Mouse (Mus musculus) macrophage (primary cell): ENCODE measurements around the gene Etv2. TPM values are rescaled to one million over a fixed set of nuclear protein-coding genes. Genes with fewer than 3 reads are reported as not detected.
A peak's percentile ranks its signal among the peaks of the same experiment; 100 is the strongest.

ENCODE experiments used
- H3K27ac ChIP-seq: fragments of 350-480 bp; formaldehyde crosslinking; 2 replicates; pipeline ENCODE4 v1.9.0; 2021
- H3K36me3 ChIP-seq: fragments of 350-480 bp; formaldehyde crosslinking; 2 replicates; pipeline ENCODE4 v1.9.0; 2021; ENCODE audit errors: inconsistent target
- H3K4me3 ChIP-seq: fragments of 350-480 bp; formaldehyde crosslinking; 2 replicates; pipeline ENCODE4 v1.9.0; 2021; ENCODE audit errors: inconsistent target
- H3K79me2 ChIP-seq: fragments of 350-480 bp; formaldehyde crosslinking; 2 replicates; pipeline ENCODE4 v1.9.0; 2021; ENCODE audit errors: inconsistent target
- WGBS: methylation state at CpG from one replicate; pipeline ENCODE4 v1.1.7; 2026; ENCODE audit warnings: inconsistent platforms; ENCODE audit not compliant: missing documents; 5-methylcytosine and 5-hydroxymethylcytosine counted together
- polyA plus RNA-seq: library from polyadenylated mRNA; stranded (reverse); fragments of 250-400 nt; gene quantifications from 3 replicates; pipeline ENCODE4 v1.2.4, GENCODE M21; 2018; ENCODE audit warnings: inconsistent platforms

Gene Etv2
- polyA plus RNA-seq, 1 experiment from 2014 or later, result not detected

DNA sequence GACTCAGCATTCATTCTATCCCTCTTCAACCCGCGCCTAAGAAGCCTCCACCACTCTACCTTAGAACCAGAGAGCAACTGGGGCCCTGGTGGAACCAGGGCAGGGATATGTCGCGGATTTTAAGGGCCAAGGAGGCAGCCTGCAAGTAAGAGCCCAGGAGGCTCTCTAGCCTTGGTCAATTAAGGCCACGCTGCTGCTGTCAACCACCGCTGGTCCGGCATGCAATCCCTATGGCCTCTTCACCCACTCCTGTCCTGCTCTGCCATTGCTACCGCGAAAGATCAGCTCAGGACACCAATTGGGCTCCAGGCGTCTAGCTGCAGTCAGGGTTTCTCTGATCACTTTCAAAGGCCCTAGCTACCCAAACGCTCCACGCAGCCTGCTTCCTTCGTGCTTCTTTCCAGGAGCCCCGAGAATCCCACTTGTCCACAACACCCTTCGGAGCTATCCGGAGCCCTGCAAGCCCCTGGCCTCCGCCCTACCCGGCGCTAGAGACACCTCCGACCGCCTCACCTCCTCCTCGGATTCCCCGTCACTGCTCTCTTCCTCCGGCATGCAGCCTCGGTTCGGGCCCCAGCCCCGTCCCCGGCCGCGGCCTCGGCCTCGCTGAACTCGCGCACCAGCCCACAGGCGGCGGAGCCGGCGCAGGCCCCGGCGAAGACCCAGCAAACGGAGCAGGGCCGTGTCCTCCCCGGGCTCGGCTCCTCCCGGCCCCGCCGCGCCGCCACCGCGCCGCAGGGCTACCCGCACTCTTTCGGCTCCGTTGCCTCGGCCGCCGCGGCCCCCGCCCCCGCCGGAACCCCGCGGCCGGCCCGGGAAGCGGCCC, 47.6 kb downstream of the Etv2 start:
- H3K36me3 ChIP-seq, result peaks cover 30% of the 10 kb centered on the region

DNA sequence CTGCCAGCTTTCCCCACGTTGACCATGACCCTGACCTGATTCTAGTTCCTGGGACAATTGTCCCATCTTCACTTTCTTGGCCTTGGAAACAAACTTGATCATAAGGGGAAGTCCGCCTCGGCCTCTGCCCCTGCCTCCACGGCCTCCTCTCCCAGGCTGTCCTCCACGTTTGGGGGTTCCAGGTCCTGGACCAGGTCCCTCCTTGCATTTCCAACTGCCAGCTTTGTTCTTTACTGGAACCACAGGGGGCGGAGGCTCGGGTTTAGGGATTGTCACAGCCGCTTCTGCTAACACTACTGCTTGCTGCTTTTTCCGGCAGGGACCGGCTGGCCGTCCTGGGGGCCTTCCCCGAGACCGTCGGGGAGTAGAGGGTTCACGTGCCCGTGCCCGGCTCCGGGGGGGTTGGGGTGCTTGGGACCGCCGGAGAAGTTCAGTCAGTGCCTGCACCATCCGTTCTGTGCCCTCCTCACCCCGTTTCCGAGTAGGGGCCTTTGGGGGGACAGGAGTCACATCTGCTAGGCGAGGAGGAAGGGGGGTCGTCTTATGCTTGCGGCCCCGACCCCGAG, 49.1 kb downstream of the Etv2 start:
- peaks cover 34% of the 10 kb centered on the region for H3K36me3 ChIP-seq
- H3K27ac ChIP-seq, result no peak overlapping the region
- H3K4me3 ChIP-seq, result no peak overlapping the region
- H3K79me2 ChIP-seq, result peaks cover 35% of the 10 kb centered on the region
- 92% methylated on average over 24 of the region's 28 CpGs for WGBS

More for the DNA sequence above, 47.6 kb downstream of the Etv2 start:
- H3K4me3 ChIP-seq, result peak overlapping the region; percentile 94
- H3K27ac ChIP-seq, result peak overlapping the region; percentile 57
- H3K79me2 ChIP-seq, result peaks cover 35% of the 10 kb centered on the region
- WGBS, result 2% methylated on average over 35 of the region's 67 CpGs

DNA sequence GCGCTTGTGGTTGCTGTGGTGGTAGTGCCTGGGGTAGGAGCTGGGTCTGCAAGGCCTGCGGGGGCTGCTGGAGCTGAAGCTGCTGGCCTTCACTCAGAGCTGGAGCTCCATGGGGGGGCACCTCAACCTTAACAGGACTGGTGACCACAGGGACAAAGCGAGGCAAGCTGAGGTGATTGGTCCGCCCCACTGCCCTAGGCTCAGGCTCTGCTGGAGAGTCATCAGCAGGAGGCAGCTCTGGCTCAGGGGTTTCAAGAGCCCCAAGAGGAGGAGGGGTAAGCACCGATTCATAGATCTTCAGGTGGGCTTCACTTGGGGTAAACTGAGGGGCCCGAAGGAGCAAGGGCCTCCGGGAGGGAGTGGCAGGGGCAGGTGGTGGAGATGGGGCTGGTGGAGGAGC, 50.5 kb downstream of the Etv2 start:
- no peak overlapping the region for H3K27ac ChIP-seq
- peaks cover 35% of the 10 kb centered on the region for H3K79me2 ChIP-seq
- 98% methylated on average over 6 of the region's 7 CpGs for WGBS
- H3K36me3 ChIP-seq, result peaks cover 44% of the 10 kb centered on the region
- H3K4me3 ChIP-seq, result no peak overlapping the region

DNA sequence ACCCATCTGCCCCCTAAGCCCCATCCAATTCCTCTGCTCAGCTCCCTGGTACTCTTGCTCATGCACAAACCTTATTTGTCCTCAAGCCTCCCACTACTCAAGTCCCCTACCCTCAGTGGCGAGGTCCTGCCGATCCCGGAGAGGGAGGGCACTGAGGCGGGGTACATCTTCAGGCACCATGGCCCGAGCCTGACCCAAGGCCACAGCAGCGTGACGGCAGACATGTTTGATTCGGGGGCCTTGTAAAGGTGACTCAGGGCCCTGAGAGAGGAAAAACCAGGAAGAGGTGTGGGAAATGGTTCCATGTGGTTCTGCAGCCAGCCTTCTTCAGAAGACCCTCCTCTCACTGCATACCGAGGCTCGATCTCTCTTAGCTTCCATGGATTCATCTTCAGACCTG, 51.3 kb downstream of the Etv2 start:
- Histone ChIP-seq H3K79me2 (peaks cover 35% of the 10 kb centered on the region), H3K27ac (no peak overlapping the region), H3K36me3 (peaks cover 50% of the 10 kb centered on the region), H3K4me3 (no peak overlapping the region)
- 97% methylated on average over 10 of the region's 10 CpGs for WGBS

Other genes with a start within 250 kb of the Etv2 start
- gene Tyrobp, start 222.1 kb downstream of the Etv2 start, polyA plus RNA-seq, result 2,505 to 4,301 TPM (median 3,819 TPM) in 3 replicates
- gene Hcst, start 216.0 kb downstream of the Etv2 start, polyA plus RNA-seq, result 9.3 to 40.5 TPM (median 34.0 TPM) in 3 replicates
- gene Nfkbid, start 214.1 kb downstream of the Etv2 start, polyA plus RNA-seq, result 3.2 to 8.3 TPM (median 6.3 TPM) in 3 replicates
- gene Aplp1, start 190.3 kb downstream of the Etv2 start, polyA plus RNA-seq, result 0.67 to 1.3 TPM (median 0.75 TPM) in 3 replicates
- gene Kirrel2, start 178.2 kb downstream of the Etv2 start, polyA plus RNA-seq, result not detected in 3 replicates
- not detected in 3 replicates for gene Nphs1, start 177.5 kb downstream of the Etv2 start, polyA plus RNA-seq
- gene Prodh2, start 142.2 kb downstream of the Etv2 start, polyA plus RNA-seq, result not detected in 3 replicates
- gene Arhgap33, start 100.8 kb downstream of the Etv2 start, polyA plus RNA-seq, result 0.09 to 0.30 TPM (median 0.16 TPM) in 3 replicates
- gene Hspb6, start 83.7 kb downstream of the Etv2 start, polyA plus RNA-seq, result 3.0 to 7.5 TPM (median 3.9 TPM) in 3 replicates
- gene Proser3, start 83.6 kb downstream of the Etv2 start, polyA plus RNA-seq, result 1.8 to 5.6 TPM (median 2.0 TPM) in 3 replicates
- 18.0 to 27.7 TPM (median 25.4 TPM) in 3 replicates for gene Lin37, start 76.0 kb downstream of the Etv2 start, polyA plus RNA-seq
- gene U2af1l4, start 72.6 kb downstream of the Etv2 start, polyA plus RNA-seq, result 61.4 to 79.9 TPM (median 65.3 TPM) in 3 replicates
- 0.69 to 3.4 TPM (median 0.84 TPM) in 3 replicates for gene Gm49396, start 72.5 kb downstream of the Etv2 start, polyA plus RNA-seq
- 123 to 220 TPM (median 157 TPM) in 3 replicates for gene Psenen, start 72.2 kb downstream of the Etv2 start, polyA plus RNA-seq
- 0.68 TPM in 1 of 3 replicates, not detected in the others for gene Igflr1, start 70.4 kb downstream of the Etv2 start, polyA plus RNA-seq
- gene Kmt2b, start 47.1 kb downstream of the Etv2 start, polyA plus RNA-seq, result 13.9 to 35.4 TPM (median 16.1 TPM) in 3 replicates
- 0.14 TPM in 1 of 3 replicates, not detected in the others for gene Zbtb32, start 36.9 kb downstream of the Etv2 start, polyA plus RNA-seq
- 0.46 TPM in 1 of 3 replicates, not detected in the others for gene Upk1a, start 23.0 kb downstream of the Etv2 start, polyA plus RNA-seq
- gene Cox6b1, start 9.7 kb downstream of the Etv2 start, polyA plus RNA-seq, result 333 to 597 TPM (median 504 TPM) in 3 replicates
- gene Rbm42, start 14.5 kb upstream of the Etv2 start, polyA plus RNA-seq, result 49.7 to 73.5 TPM (median 66.3 TPM) in 3 replicates
- 4.8 to 11.7 TPM (median 6.3 TPM) in 3 replicates for gene Haus5, start 29.1 kb upstream of the Etv2 start, polyA plus RNA-seq
- gene Pmis2, start 35.8 kb upstream of the Etv2 start, polyA plus RNA-seq, result not detected in 3 replicates
- gene 2200002J24Rik, start 63.1 kb upstream of the Etv2 start, polyA plus RNA-seq, result not detected in 3 replicates
- gene Atp4a, start 76.4 kb upstream of the Etv2 start, polyA plus RNA-seq, result not detected in 3 replicates
- 24.1 to 98.6 TPM (median 72.6 TPM) in 3 replicates for gene Tmem147, start 93.7 kb upstream of the Etv2 start, polyA plus RNA-seq
- not detected in 3 replicates for gene Gapdhs, start 107.8 kb upstream of the Etv2 start, polyA plus RNA-seq
- gene Sbsn, start 115.6 kb upstream of the Etv2 start, polyA plus RNA-seq, result 0.54 to 2.3 TPM (median 1.5 TPM) in 3 replicates
- gene Dmkn, start 127.9 kb upstream of the Etv2 start, polyA plus RNA-seq, result 0.37 TPM in 1 of 3 replicates, not detected in the others
- gene Krtdap, start 152.0 kb upstream of the Etv2 start, polyA plus RNA-seq, result not detected in 3 replicates
- 0.10 TPM in 1 of 3 replicates, not detected in the others for gene Ffar2, start 187.9 kb upstream of the Etv2 start, polyA plus RNA-seq
- not detected in 3 replicates for gene Ffar3, start 220.3 kb upstream of the Etv2 start, polyA plus RNA-seq
- gene Ffar1, start 225.7 kb upstream of the Etv2 start, polyA plus RNA-seq, result not detected in 3 replicates
- gene Cd22, start 244.5 kb upstream of the Etv2 start, polyA plus RNA-seq, result 15.6 to 31.6 TPM (median 22.5 TPM) in 3 replicates